Mouse (Mus musculus) layer of hippocampus, adult 9-10 months (tissue): ENCODE data around the gene A730061H03Rik.

Experiments used
- DNase-seq: peaks from one replicate; pipeline ENCODE4 v3.0.0; 2022; ENCODE audit warnings: low spot score

Gene A730061H03Rik

DNA sequence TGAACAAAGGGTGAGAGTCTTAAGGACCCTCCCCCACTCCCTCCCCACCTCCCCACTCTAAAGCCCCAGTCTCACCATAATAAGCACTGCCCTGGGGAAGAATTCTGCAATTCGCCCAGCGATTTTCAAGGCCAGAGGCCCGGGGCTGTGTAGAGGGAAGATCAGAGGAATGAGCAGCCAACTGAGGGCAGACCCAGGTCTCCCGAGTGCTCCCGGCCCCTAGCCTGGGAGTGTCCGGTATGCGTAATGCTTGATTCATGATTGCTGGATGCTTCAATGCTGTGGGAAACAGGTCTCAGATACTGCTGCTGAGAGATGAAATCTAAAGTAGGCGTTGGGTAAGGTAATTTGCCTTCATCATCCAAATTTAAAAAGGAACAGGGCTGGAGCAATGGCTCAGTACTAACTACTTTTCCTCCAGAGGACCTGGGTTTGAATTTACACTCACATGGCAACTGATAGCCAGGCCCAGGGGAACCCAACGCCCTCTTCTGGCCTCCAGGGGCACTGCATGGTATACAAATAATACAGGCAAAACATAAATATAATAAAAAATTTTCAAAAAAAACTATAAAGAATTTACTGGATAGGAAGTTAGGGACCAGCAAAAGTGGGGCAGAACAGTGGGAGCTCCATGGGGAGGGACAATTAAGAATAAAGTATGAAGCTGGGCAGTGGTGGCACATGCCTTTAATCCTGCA lies 21.9 kb upstream of the A730061H03Rik start:
- DNase-seq: no peak

DNA sequence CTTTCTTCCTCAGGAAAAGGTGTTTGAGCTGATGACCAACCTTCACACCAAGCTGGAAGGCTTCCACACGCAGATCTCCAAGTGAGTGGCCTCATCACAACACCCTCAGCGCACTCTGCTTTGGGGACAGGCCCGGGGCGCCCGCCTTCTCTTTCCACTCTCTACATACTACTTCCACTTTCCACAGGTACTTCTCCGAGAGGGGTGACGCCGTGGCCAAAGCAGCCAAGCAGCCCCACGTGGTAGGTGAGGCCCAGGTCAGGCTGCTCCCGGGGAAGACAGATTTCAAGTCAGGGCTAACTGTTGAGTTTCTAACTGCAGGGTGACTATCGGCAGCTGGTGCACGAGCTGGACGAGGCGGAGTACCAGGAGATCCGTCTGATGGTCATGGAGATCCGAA lies 20.5 kb upstream of the A730061H03Rik start:
- no peak for DNase-seq

- DNase-seq: no peak
These were observed 19.6 kb upstream of the A730061H03Rik start for GRCm38 (mm10) chr14:55579511-55580496.

DNA sequence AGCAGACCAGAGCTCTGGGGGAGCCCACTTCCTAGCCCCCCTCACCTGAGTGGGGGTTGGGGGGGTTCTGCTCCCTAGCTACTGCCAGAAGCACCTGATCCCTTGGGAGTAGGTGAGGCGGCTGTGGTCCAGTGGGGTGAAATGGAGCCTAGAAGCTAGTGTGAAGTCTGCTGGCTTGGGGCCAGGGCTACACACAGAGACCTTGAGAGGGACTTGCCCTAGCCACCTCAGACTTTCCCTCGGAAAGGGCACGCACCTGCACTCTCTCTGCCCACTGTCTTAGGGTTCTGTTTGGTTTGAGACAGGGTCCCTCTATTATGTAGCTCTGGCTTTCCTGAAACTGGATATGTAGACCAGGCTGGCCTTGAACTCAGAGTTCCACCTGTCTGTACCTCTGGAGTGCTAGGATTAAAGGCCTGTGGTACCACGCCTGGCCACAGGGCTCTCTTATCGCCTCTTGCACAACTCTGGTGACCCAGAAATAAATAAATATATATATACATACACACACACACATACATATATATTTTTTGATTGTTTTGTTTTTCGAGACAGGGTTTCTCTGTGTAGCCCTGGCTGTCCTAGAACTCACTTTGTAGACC lies 18.6 kb upstream of the A730061H03Rik start:
- no peak for DNase-seq

- DNase-seq: no peak
These were observed 17.9 kb upstream of the A730061H03Rik start, which contains the start of gene Psme1 for GRCm38 (mm10) chr14:55577871-55578667. Gene Psme1 (plus strand): TSS chr14:55578123.

DNA sequence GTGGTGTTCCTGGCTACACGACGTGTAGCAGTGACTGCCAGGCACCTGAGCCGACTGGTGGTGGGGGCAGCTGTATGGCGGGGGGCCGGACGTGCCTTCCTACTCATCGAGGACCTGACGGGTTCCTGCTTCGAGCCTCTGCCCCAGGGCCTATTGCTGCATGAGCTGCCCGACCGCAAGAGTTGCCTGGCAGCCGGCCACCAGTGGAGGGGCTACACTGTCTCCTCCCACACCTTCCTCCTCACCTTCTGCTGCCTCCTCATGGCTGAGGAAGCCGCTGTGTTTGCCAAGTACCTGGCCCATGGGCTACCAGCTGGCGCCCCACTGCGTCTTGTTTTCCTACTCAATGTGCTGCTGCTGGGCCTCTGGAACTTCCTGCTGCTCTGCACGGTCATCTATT lies 16.2 kb upstream of the A730061H03Rik start:
- DNase-seq: no peak

GRCm38 (mm10) chr14:55575711-55576110 lies 15.5 kb upstream of the A730061H03Rik start:
- no peak for DNase-seq

- no peak for DNase-seq
These were observed 15.1 kb upstream of the A730061H03Rik start, which contains the start of gene Fitm1 for GRCm38 (mm10) chr14:55575302-55575701. Gene Fitm1 (plus strand): TSS chr14:55575617.

- no peak for DNase-seq
These were observed 11.6 kb upstream of the A730061H03Rik start for GRCm38 (mm10) chr14:55571760-55572159.

- DNase-seq: no peak
These were observed 10.4 kb upstream of the A730061H03Rik start for GRCm38 (mm10) chr14:55570588-55570987.

- DNase-seq: no peak
These were observed 7.3 kb upstream of the A730061H03Rik start for GRCm38 (mm10) chr14:55567496-55567895.

DNA sequence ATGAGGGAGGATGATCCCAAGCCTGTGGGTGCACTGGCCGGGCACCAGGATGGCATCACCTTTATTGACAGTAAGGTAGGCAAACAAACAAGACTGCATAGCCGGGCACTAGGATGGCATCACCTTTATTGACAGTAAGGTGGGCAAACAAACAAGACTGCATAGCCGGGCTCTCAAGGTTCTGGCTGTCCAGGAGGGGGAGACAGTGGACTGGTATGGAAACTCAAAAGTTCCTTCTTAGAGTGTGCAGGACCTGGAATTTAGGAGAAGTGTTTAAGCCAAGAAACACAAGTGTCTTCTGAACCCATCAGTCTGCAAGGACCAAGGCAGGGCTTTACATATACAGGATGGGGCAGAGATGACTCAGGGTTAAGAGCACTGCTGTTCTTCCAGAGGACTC lies 5.5 kb upstream of the A730061H03Rik start:
- DNase-seq: no peak

- DNase-seq: no peak
These were observed 3.0 kb upstream of the A730061H03Rik start for GRCm38 (mm10) chr14:55563249-55563648.

- no peak for DNase-seq
These were observed 1.7 kb upstream of the A730061H03Rik start for GRCm38 (mm10) chr14:55561860-55562259.

GRCm38 (mm10) chr14:55559799-55560201 lies 406 bp downstream of the A730061H03Rik start, which contains the start of gene Dcaf11:
Gene Dcaf11 (plus strand): TSS chr14:55560006.
- DNase-seq: peak; percentile 59

DNA sequence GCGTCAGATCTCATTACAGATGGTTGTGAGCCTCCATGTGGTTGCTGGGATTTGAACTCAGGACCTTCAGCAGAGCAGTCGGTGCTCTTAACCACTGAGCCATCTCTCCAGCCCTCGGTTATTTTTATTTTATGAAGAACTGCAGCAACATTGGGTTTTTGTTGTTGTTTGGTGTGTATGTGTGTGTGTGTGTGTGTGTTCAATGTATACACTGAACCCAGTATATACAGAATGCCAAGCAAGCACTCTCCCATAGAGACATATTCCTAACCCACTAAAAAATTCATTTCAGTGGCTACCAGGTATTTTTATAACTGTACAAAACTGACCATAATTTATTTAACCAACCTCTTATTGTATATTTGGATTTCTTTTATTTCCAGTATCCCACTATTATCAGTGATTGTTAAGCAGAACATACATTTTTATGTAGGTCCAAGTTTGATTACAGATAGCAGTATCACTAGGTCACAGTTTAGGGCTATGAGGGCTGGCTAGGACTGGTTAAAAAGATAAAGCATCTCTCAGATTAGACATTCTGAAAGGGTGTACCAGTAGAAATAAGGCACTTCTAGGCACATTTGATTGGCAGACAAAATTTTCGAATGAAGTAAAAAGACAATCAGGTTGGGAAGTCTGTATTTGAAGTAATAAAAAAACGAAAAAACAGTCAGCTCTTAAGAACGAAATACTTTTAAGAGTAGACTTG lies 1.3 kb downstream of the A730061H03Rik start:
- no peak for DNase-seq

DNA sequence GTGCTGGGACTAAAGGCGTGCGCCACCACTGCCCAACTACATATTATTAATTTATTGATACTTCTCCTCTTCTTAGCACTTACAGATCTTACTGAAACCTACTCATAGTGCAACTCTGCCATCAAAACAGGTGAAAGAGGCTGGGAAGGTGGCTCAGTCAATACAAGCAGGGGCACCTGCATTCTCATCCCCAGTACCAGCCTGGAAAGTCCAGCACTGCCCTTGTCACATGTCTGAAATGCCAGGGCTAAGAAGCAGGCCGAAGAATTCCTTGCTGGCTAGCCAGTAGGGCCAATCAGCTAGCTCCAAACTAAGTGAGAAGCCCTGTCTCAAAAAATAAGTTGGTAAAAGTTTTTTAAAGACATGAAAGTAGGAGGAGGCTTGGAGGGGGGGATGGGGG lies 2.6 kb downstream of the A730061H03Rik start:
- DNase-seq: no peak

GRCm38 (mm10) chr14:55557003-55557402 lies 3.2 kb downstream of the A730061H03Rik start:
- peak; percentile 67 for DNase-seq

DNA sequence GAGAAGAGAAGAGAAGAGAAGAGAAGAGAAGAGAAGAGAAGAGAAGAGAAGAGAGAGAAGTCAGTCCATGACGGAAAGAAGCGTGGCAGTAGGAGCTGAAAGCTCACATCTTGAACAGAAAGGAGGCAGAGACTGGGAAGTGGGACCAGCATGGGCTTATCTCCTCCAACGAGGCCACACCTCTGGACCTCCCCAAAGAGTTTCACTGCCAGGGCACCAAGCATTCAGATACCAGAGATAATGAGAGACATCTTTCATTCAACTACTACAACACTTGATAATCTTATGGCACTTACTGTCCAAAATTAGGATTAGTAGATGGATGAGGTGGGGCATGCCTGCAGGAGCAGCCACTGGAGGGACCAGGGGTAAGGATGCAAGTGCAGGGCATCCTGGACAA lies 4.4 kb downstream of the A730061H03Rik start:
- no peak for DNase-seq

GRCm38 (mm10) chr14:55554635-55555034 lies 5.6 kb downstream of the A730061H03Rik start:
- DNase-seq: no peak

DNA sequence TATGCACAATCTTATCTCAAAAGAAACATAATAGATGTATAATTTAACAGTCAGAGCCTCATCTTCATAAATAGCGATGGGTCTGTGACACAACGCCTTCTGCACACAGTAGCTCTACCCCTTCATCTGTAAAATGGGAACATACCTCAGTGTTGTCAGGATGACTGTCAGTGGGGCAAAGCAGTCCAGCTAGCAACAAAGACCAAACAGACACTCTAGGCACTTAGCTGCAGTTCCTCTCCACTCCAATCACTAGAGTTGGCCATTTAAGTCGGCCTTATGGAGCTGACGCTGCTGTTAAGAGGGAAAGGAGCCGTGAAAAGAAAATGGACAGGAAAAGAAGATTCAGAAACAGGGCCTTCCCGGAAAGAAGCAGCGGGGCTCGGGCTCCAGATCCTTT lies 8.4 kb downstream of the A730061H03Rik start:
- DNase-seq: no peak
